Mouse (Mus musculus) liver, postnatal 0 days (tissue): ENCODE measurements around the gene Hykk. TPM values are rescaled to one million over a fixed set of nuclear protein-coding genes. Genes with fewer than 3 reads are reported as not detected.

Source experiments
- ATAC-seq: fragments of 200-750 bp; cut with Nextera tagmentation; 2 replicates; pipeline ENCODE4 v1.8.0; 2017; ENCODE audit warnings: mild to moderate bottlenecking, moderate library complexity
- DNase-seq: peaks from one replicate; pipeline ENCODE4 v3.0.0-alpha.2; 2016
- H3K27ac ChIP-seq: fragments of 300-500 bp; sonication (generic); 2 replicates; pipeline ENCODE4 v1.5.1; 2014; ENCODE audit warnings: antibody characterized with exemption, moderate library complexity, mild to moderate bottlenecking, low read depth
- H3K27me3 ChIP-seq: fragments of 300-500 bp; sonication (generic); 2 replicates; pipeline ENCODE4 v1.6.1; 2014; ENCODE audit warnings: low read length, control low read depth, mixed read lengths; ENCODE audit not compliant: insufficient read depth
- H3K36me3 ChIP-seq: fragments of 300-500 bp; sonication (generic); replicated peaks from 2 replicates; pipeline ENCODE4 v1.6.1; 2014; ENCODE audit warnings: mild to moderate bottlenecking, control low read depth, low read length, moderate library complexity, mixed read lengths; ENCODE audit not compliant: insufficient read depth
- H3K4me1 ChIP-seq: fragments of 300-500 bp; sonication (generic); 2 replicates; pipeline ENCODE4 v1.6.1; 2014; ENCODE audit warnings: antibody characterized with exemption, mild to moderate bottlenecking, control low read depth; ENCODE audit not compliant: insufficient read depth
- H3K4me2 ChIP-seq: fragments of 300-500 bp; sonication (generic); 2 replicates; pipeline ENCODE4 v1.6.1; 2014; ENCODE audit warnings: low read depth, mild to moderate bottlenecking, low read length, moderate library complexity, mixed read lengths
- H3K4me3 ChIP-seq: fragments of 300-500 bp; sonication (generic); 2 replicates; pipeline ENCODE4 v1.5.1; 2014; ENCODE audit warnings: low read depth, low read length
- H3K9ac ChIP-seq: fragments of 300-500 bp; sonication (generic); replicated peaks from 2 replicates; pipeline ENCODE4 v1.6.1; 2014; ENCODE audit warnings: mild to moderate bottlenecking, moderate library complexity
- H3K9me3 ChIP-seq: fragments of 300-500 bp; sonication (generic); 2 replicates; pipeline ENCODE4 v1.6.1; 2016; ENCODE audit warnings: mild to moderate bottlenecking, control low read depth, low read length, mixed read lengths
- CTCF ChIP-seq: sonication (generic); IDR thresholded peaks from 2 replicates; pipeline ENCODE4 v1.5.1; 2016; ENCODE audit warnings: antibody characterized with exemption, low read depth
- EP300 ChIP-seq: IDR thresholded peaks from 2 replicates; pipeline ENCODE4 v1.6.1; 2016; ENCODE audit warnings: antibody characterized with exemption, low read depth, mild to moderate bottlenecking
- WGBS: fragments of 180-500 bp; shearing (Covaris S2); extraction: QIAGEN DNeasy Blood & Tissue Kit; methylation state at CpG from one replicate; pipeline ENCODE4 v1.1.7; 2014; ENCODE audit not compliant: insufficient replicate concordance; 5-methylcytosine and 5-hydroxymethylcytosine counted together
- polyA plus RNA-seq: library from polyadenylated mRNA; unstranded; fragments of >200 nt; fragmentation: Nextera tagmentation; extraction: Ambion mirVana; gene quantifications from 2 replicates; pipeline ENCODE4 v1.2.1, GENCODE M21; 2015

Gene Hykk
- polyA plus RNA-seq, 1 experiment from 2014 or later: 13.7 TPM

DNA sequence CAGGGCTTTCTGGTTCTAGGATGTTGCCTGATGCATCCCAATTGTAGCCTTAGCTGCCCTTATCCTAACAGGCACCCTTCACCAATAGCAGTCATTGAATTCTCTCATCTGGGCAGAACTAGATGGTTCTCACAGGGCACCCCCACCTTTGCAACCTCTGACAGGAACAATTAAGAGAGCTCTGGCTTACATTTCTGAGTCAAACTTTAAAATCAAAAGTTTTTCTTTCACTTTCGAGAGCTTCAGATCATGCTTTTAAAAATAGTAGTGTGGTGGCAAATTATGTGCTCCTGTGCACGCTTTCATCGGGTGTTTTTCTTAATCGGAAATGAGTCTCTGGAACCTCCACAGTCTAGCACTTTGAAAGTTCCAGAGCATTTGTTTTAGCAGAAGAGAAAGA, 44.0 kb downstream of the Hykk start:
- no peak for TF ChIP-seq EP300
- no peak for TF ChIP-seq CTCF

DNA sequence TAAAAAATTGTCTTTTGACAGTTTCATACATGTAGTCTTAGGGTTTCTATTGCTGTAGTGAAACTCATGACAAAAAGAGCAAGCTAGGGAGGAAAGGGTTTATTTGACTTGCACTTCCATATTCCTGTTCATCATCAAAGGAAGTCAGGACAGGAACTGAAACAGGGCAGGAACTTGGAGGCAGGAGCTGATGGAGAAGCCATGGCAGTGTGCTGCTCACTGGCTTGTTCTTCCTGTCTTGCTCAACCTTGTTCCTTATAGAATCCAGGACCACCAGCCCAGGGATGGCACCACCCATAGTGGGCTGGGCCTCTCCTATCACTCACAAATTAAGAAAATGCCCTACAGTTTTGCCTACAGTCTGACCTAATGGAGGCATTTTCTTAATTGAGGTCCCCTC, 46.6 kb downstream of the Hykk start:
- no peak for DNase-seq
- H3K4me1 ChIP-seq: no peaks in the 10 kb centered on the region
- H3K36me3 ChIP-seq: peaks cover 2% of the 10 kb centered on the region
- no peaks in the 10 kb centered on the region for H3K27me3 ChIP-seq
- no peak overlapping the region for H3K4me3 ChIP-seq
- no peak overlapping the region for H3K27ac ChIP-seq
- no peak overlapping the region for H3K4me2 ChIP-seq
- ATAC-seq: no peak
- H3K9me3 ChIP-seq: 0 out of 2 replicates have a peak, but pooled peaks cover 3% of the 10 kb centered on the region
- no peak for TF ChIP-seq EP300
- TF ChIP-seq CTCF: no peak
- H3K9ac ChIP-seq: no peak overlapping the region

More for the DNA sequence above, 44.0 kb downstream of the Hykk start:
- Histone ChIP-seq H3K4me3 (no peak overlapping the region), H3K9me3 (0 out of 2 replicates have a peak, but pooled peaks cover 3% of the 10 kb centered on the region), H3K9ac (no peak overlapping the region), H3K4me2 (no peak overlapping the region), H3K4me1 (no peaks in the 10 kb centered on the region), H3K36me3 (peaks cover 25% of the 10 kb centered on the region), H3K27me3 (no peaks in the 10 kb centered on the region), H3K27ac (no peak overlapping the region)
- ATAC-seq: no peak
- WGBS: 83% methylated on average over 4 of the region's 4 CpGs
- DNase-seq: no peak

DNA sequence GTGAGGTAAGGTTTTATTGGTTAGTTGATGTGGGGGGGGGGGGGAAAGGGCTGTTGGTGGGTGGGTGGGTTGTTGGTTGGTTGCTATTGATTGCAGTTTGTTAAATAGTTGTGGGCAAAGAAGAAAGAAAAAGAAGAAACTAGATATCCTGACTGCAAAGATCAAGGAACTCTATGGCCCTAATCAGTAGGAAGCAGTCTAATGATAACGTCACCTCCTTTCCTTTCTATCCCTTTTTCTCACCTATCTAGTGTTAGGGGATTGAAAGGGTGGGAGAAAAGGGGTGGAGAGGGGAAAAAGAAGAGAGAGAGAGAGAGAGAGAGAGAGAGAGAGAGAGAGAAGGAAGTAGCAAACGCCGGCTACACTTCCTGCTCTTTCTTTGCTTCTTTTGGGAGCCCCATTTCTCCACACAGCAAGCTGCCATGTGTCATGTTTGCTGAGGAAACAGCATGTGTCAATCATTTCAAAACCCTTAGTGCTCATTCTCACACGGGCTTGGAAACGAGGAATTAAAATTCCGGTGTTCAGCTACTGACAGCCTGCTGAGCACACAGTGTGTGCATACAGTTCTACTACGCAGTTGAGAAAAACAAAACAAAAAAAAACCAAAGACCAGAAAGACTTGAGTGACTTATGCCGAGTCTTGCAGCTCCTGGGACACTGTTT, 53.0 kb downstream of the Hykk start:
- Histone ChIP-seq H3K9me3 (no peaks in the 10 kb centered on the region), H3K9ac (no peak overlapping the region), H3K4me3 (no peak overlapping the region), H3K36me3 (no peaks in the 10 kb centered on the region), H3K27ac (no peak overlapping the region), H3K4me1 (no peaks in the 10 kb centered on the region), H3K27me3 (no peaks in the 10 kb centered on the region), H3K4me2 (no peak overlapping the region)
- ATAC-seq (no peak), DNase-seq (no peak)
- WGBS: 34% methylated on average over 8 of the region's 8 CpGs
- TF ChIP-seq CTCF (no peak), EP300 (no peak)

DNA sequence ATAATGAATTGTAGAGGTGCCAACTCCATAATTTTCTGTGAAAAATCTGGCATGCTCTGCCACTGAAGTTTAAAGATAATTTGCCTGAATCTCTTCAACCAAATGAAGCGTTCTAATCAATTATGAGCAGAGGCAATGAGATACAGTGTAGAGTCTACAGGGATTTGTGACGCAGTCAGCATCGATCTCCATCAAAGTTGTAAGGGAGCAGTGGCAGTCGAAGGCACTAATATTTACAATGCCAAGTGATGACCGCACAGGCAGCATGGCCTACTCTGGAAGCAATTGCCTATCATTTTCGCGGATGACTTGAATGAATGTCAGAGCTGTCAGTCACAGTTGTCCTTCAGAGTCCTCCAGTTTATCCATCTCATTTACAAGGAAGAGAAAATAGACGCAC, 63.6 kb downstream of the Hykk start, which contains the start of gene Chrna5:
Gene Chrna5, plus strand, starts transcription at position 207 of the 400 bp plus-strand sequence.
- peak within 1 kb of the TSS; percentile 56 for H3K4me3 ChIP-seq
- no peaks in the 10 kb centered on the region for H3K36me3 ChIP-seq
- H3K4me2 ChIP-seq: peak within 1 kb of the TSS; percentile 91
- TF ChIP-seq EP300 (no peak), CTCF (no peak)
- peaks cover 10% of the 10 kb centered on the region for H3K4me1 ChIP-seq
- peaks cover 40% of the 10 kb centered on the region for H3K27me3 ChIP-seq
- H3K9me3 ChIP-seq: no peaks in the 10 kb centered on the region
- WGBS: 61% methylated on average over 8 of the region's 8 CpGs
- DNase-seq (no peak), ATAC-seq (no peak)
- no peak within 1 kb of the TSS for H3K9ac ChIP-seq
- no peak within 1 kb of the TSS for H3K27ac ChIP-seq

DNA sequence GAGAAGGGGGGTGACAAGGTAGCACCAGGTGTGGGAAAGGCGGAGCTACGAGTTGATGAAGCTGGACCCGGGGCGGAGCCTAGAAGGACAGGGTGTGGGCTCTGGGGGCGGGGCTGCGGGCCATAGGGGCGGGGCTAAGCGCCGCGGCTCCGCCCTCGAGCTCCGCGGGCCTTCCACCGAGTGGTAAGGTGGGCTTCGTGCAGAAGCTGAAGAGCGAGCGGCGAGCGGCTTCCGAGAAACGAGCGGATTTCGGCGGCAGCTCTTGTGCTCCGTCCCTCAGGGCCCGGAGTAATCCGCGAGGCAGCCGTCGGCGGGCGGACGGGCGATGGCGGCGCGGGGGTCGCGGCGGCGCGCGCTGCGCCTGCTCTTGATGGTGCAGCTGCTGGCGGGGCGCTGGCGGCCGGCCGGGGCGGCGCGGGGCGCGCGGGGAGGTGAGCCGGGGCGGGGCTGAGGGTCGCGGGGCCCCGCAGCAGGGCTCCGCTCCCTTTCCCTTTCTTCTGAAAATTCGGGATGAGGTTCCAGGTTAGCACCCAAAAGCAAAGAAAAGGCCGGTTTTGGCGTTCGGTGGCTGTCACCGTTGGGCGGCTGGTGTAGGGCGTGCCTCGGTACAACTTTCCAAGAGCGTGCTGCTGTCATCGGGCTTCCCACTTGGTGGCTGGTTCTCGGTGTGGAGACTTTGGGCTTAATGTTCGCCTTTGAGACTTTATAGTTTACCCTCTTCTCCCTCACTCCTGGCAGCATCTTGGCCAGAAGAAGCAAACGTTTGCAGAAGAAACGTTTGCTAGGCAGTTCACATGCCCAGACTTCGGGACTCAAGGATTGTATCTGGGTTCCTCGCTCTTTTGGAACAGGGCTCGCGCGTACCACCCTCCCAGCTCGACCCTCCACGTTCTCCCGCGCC, 64.5 kb downstream of the Hykk start:
- H3K36me3 ChIP-seq: no peaks in the 10 kb centered on the region
- ATAC-seq (peak; percentile 67; the same call in 1 of the 2 replicates), DNase-seq (peak; percentile 60)
- no peaks in the 10 kb centered on the region for H3K9me3 ChIP-seq
- H3K4me2 ChIP-seq: peak overlapping the region; percentile 91
- under 1% methylated on average over 74 of the region's 85 CpGs for WGBS
- H3K27me3 ChIP-seq: peaks cover 40% of the 10 kb centered on the region
- no peak for TF ChIP-seq EP300
- H3K27ac ChIP-seq: no peak overlapping the region
- no peak overlapping the region for H3K9ac ChIP-seq
- H3K4me1 ChIP-seq: peaks cover 10% of the 10 kb centered on the region
- peak overlapping the region; percentile 56 for H3K4me3 ChIP-seq

DNA sequence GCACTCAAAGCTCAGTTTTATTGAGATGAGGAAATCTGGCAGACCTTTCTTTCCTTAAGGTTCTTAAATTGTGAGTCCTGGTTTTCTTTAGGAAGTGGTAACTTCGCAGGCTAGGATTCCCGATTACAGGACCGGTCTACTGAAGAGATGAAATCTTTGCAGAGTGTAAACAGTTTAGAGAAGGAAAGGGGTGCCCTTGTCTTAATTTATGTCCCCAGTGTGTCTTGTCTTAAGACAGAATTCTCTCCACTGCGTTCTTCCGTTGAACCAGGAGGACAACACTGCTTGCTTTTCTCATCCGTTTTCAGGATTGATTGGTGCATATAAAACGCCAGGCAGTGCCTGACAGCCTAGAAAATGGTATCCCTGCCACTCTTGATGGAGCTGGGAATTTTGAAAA, 65.3 kb downstream of the Hykk start:
- TF ChIP-seq EP300 (no peak), CTCF (no peak)
- no peak overlapping the region for H3K4me2 ChIP-seq
- ATAC-seq: no peak
- H3K27me3 ChIP-seq: peaks cover 40% of the 10 kb centered on the region
- peak overlapping the region; percentile 56; the same call in 1 of the 2 replicates for H3K4me3 ChIP-seq
- H3K27ac ChIP-seq: no peak overlapping the region
- no peaks in the 10 kb centered on the region for H3K36me3 ChIP-seq
- H3K9me3 ChIP-seq: no peaks in the 10 kb centered on the region
- H3K9ac ChIP-seq: no peak overlapping the region
- 7% methylated on average over 7 of the region's 7 CpGs for WGBS
- H3K4me1 ChIP-seq: peaks cover 10% of the 10 kb centered on the region
- DNase-seq: no peak
